Mouse (Mus musculus): ENCODE data around the gene Pde7b.

GRCm38 (mm10) chr10:20379071-20379735 is 345.7 kb downstream of the Pde7b start:
- TF ChIP-seq CTCF (IDR thresholded peaks at IDR 0.05; ENCODE audit: borderline replicate concordance, extremely low read depth, insufficient read depth, insufficient read length), result no peak
- no peak for TF ChIP-seq POLR2A (IDR thresholded peaks at IDR 0.05; ENCODE audit: borderline replicate concordance, extremely low read depth, insufficient read depth, insufficient read length, poor library complexity, severe bottlenecking)

Data from brain, embryonic 14.5 days (tissue).